Mouse (Mus musculus): ENCODE measurements around the gene Carmil3.

DNA sequence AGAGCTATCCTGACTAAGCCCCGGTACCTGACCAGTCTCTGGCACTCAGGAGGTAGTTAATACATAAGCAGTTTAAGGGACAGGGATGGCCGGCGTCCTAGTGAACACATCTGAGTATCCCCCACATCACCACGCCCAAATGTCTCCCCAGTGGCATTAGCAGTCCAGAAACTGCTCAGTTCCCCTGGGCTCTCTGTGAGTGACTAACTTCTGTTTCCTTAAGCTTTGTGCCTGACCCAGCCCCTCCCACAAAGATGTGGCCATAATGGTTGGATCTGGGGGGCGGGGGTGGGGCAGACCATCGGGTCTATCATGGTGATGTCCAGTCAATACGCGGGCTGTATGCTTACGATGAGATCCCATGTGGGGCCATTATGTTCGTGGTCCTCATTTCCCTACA lies 19.1 kb downstream of the Carmil3 start:
- TF ChIP-seq CTCF (IDR thresholded peaks at IDR 0.05) (no peak), EP300 (IDR thresholded peaks at IDR 0.05; ENCODE audit: insufficient read depth, low read depth, low read length) (no peak)

Data from heart, adult 2 months (tissue).